Mouse (Mus musculus): ENCODE results near the gene Zscan2. TPM values are rescaled to one million over a fixed set of nuclear protein-coding genes. Genes with fewer than 3 reads are reported as not detected.

The Zscan2 gene
- polyA plus RNA-seq, 1 experiment = not detected

GRCm38 (mm10) chr7:80919647-80920008 lies 58.9 kb downstream of the Zscan2 start:
- 87% methylated on average over 5 of the region's 5 CpGs for WGBS
- no peak overlapping the region for H3K27ac ChIP-seq (ENCODE audit: insufficient read depth, low read depth, low read length)
- H3K4me3 ChIP-seq (ENCODE audit: insufficient read depth, low read depth, low read length) = no peak overlapping the region
- H3K4me1 ChIP-seq (ENCODE audit: control insufficient read depth, insufficient read depth, low read length) = no peaks in the 10 kb centered on the region
- no peak for TF ChIP-seq CTCF (IDR thresholded peaks at IDR 0.05; ENCODE audit: insufficient read depth, low read depth, low read length)

GRCm38 (mm10) chr7:80923165-80923564 lies 62.4 kb downstream of the Zscan2 start:
- Histone ChIP-seq H3K4me1 (ENCODE audit: control insufficient read depth, insufficient read depth, low read length) (no peaks in the 10 kb centered on the region), H3K4me3 (ENCODE audit: insufficient read depth, low read depth, low read length) (no peak overlapping the region), H3K27ac (ENCODE audit: insufficient read depth, low read depth, low read length) (no peak overlapping the region)
- no peak for TF ChIP-seq CTCF (IDR thresholded peaks at IDR 0.05; ENCODE audit: insufficient read depth, low read depth, low read length)
- TF ChIP-seq POLR2A (IDR thresholded peaks at IDR 0.05; ENCODE audit: insufficient read depth, low read depth, low read length) = no peak
- WGBS = 88% methylated on average over 2 of the region's 2 CpGs

Other genes with a start within 250 kb of the Zscan2 start
- not detected in 2 replicates for gene Crtc3, start 172.0 kb upstream of the Zscan2 start, polyA plus RNA-seq (2012; ENCODE audit: insufficient read depth, insufficient read length, low replicate concordance, missing spikeins)
- not detected in 2 replicates for gene Iqgap1, start 34.9 kb upstream of the Zscan2 start, polyA plus RNA-seq (2012; ENCODE audit: insufficient read depth, insufficient read length, low replicate concordance, missing spikeins)
- gene Wdr73, start 40.3 kb downstream of the Zscan2 start, polyA plus RNA-seq (2012; ENCODE audit: insufficient read depth, insufficient read length, low replicate concordance, missing spikeins) = not detected in 2 replicates
- not detected in 2 replicates for gene Nmb, start 44.2 kb downstream of the Zscan2 start, polyA plus RNA-seq (2012; ENCODE audit: insufficient read depth, insufficient read length, low replicate concordance, missing spikeins)
- gene Sec11a, start 86.9 kb downstream of the Zscan2 start, polyA plus RNA-seq (2012; ENCODE audit: insufficient read depth, insufficient read length, low replicate concordance, missing spikeins) = not detected in 2 replicates
- gene Zfp592, start 132.8 kb downstream of the Zscan2 start, polyA plus RNA-seq (2012; ENCODE audit: insufficient read depth, insufficient read length, low replicate concordance, missing spikeins) = not detected in 2 replicates
- not detected in 2 replicates for gene Alpk3, start 196.7 kb downstream of the Zscan2 start, polyA plus RNA-seq (2012; ENCODE audit: insufficient read depth, insufficient read length, low replicate concordance, missing spikeins)